Mouse (Mus musculus) neural tube, embryonic 11.5 days (tissue): ENCODE measurements around the gene Nmral1. TPM values are rescaled to one million over a fixed set of nuclear protein-coding genes. Genes with fewer than 3 reads are reported as not detected.

Source experiments
- ATAC-seq: fragments of 200-750 bp; cut with Nextera tagmentation; 2 replicates; pipeline ENCODE4 v1.8.0; 2017; ENCODE audit warnings: moderate number of reproducible peaks, mild to moderate bottlenecking, moderate TSS enrichment, moderate library complexity; ENCODE audit not compliant: insufficient read depth, low FRiP score, low TSS enrichment
- DNase-seq: peaks from one replicate; pipeline ENCODE4 v3.0.0-alpha.2; 2015; ENCODE audit warnings: low spot score
- H3K27ac ChIP-seq: fragments of 300-500 bp; sonication (generic); 2 replicates; pipeline ENCODE4 v1.5.1; 2014; ENCODE audit warnings: low read depth, mild to moderate bottlenecking, low read length
- H3K27me3 ChIP-seq: fragments of 300-500 bp; sonication (generic); 2 replicates; pipeline ENCODE4 v1.6.1; 2014; ENCODE audit warnings: mild to moderate bottlenecking, low read length, mixed read lengths; ENCODE audit not compliant: control insufficient read depth, insufficient read depth
- H3K36me3 ChIP-seq: fragments of 300-500 bp; sonication (generic); 2 replicates; pipeline ENCODE4 v1.6.1; 2014; ENCODE audit warnings: mild to moderate bottlenecking, low read length, moderate library complexity, mixed read lengths; ENCODE audit not compliant: control insufficient read depth, insufficient read depth
- H3K4me1 ChIP-seq: fragments of 300-500 bp; sonication (generic); 2 replicates; pipeline ENCODE4 v1.6.1; 2014; ENCODE audit warnings: low read length, mixed read lengths; ENCODE audit not compliant: control insufficient read depth, insufficient read depth
- H3K4me2 ChIP-seq: fragments of 300-500 bp; sonication (generic); 2 replicates; pipeline ENCODE4 v1.6.1; 2014; ENCODE audit warnings: low read depth, mild to moderate bottlenecking, moderate library complexity
- H3K4me3 ChIP-seq: fragments of 300-500 bp; sonication (generic); 2 replicates; pipeline ENCODE4 v1.5.1; 2014; ENCODE audit warnings: low read depth, low read length
- H3K9ac ChIP-seq: fragments of 300-500 bp; sonication (generic); 2 replicates; pipeline ENCODE4 v1.6.1; 2014; ENCODE audit warnings: mild to moderate bottlenecking, low read length
- H3K9me3 ChIP-seq: fragments of 300-500 bp; sonication (generic); 2 replicates; pipeline ENCODE4 v1.6.1; 2016; ENCODE audit warnings: low read length; ENCODE audit not compliant: control insufficient read depth
- WGBS: fragments of 180-500 bp; shearing (Covaris S2); extraction: QIAGEN DNeasy Blood & Tissue Kit; methylation state at CpG from one replicate; pipeline ENCODE4 v1.1.7; 2014; 5-methylcytosine and 5-hydroxymethylcytosine counted together
- polyA plus RNA-seq: library from polyadenylated mRNA; unstranded; fragments of >200 nt; fragmentation: Nextera tagmentation; extraction: Ambion mirVana; gene quantifications from 2 replicates; pipeline ENCODE4 v1.2.1, GENCODE M21; 2014

The Nmral1 gene
- polyA plus RNA-seq, 1 experiment from 2014 or later: 159 TPM

- ATAC-seq (no peak), DNase-seq (no peak)
- no peaks in the 10 kb centered on the region for H3K9me3 ChIP-seq
- no peak overlapping the region for H3K9ac ChIP-seq
- H3K4me3 ChIP-seq: no peak overlapping the region
- no peak overlapping the region for H3K27ac ChIP-seq
- H3K27me3 ChIP-seq: no peaks in the 10 kb centered on the region
- no peak overlapping the region for H3K4me2 ChIP-seq
- H3K4me1 ChIP-seq: 0 out of 2 replicates have a peak, but pooled peaks cover 1% of the 10 kb centered on the region
- WGBS: 63% methylated on average over 2 of the region's 2 CpGs
- H3K36me3 ChIP-seq: no peaks in the 10 kb centered on the region
Observed at GRCm38 (mm10) chr16:4661605-4662004, 57.6 kb downstream of the Nmral1 start.

Other genes starting within 250 kb of the Nmral1 start
- 31.1 and 35.7 TPM in 2 replicates for gene Srl, start 177.5 kb downstream of the Nmral1 start, polyA plus RNA-seq
- 16.1 and 17.8 TPM in 2 replicates for gene Tfap4, start 159.5 kb downstream of the Nmral1 start, polyA plus RNA-seq
- gene Glis2, start 124.6 kb downstream of the Nmral1 start, polyA plus RNA-seq: 32.4 and 37.0 TPM in 2 replicates
- gene Pam16, start 94.4 kb downstream of the Nmral1 start, polyA plus RNA-seq: 94.3 and 108 TPM in 2 replicates
- 10.5 and 11.1 TPM in 2 replicates for gene Vasn, start 79.4 kb downstream of the Nmral1 start, polyA plus RNA-seq
- gene Dnaja3, start 79.4 kb downstream of the Nmral1 start, polyA plus RNA-seq: 54.2 and 56.6 TPM in 2 replicates
- 18.7 and 24.8 TPM in 2 replicates for gene Coro7, start 39.6 kb downstream of the Nmral1 start, polyA plus RNA-seq
- 91.7 and 103 TPM in 2 replicates for gene Hmox2, start 7.0 kb upstream of the Nmral1 start, polyA plus RNA-seq
- 102 and 104 TPM in 2 replicates for gene Cdip1, start 70.9 kb upstream of the Nmral1 start, polyA plus RNA-seq
- gene 4930562C15Rik, start 116.1 kb upstream of the Nmral1 start, polyA plus RNA-seq: 0.20 and 0.38 TPM in 2 replicates
- gene Ubald1, start 161.0 kb upstream of the Nmral1 start, polyA plus RNA-seq: 35.3 and 38.4 TPM in 2 replicates
- 81.6 and 85.5 TPM in 2 replicates for gene Mgrn1, start 166.9 kb upstream of the Nmral1 start, polyA plus RNA-seq
- 140 and 141 TPM in 2 replicates for gene Nudt16l1, start 219.4 kb upstream of the Nmral1 start, polyA plus RNA-seq
- 42.4 and 44.9 TPM in 2 replicates for gene Anks3, start 244.8 kb upstream of the Nmral1 start, polyA plus RNA-seq